Comparison of ENCODE assay signal across 9 mouse cellular contexts in the genomic region with DNA sequence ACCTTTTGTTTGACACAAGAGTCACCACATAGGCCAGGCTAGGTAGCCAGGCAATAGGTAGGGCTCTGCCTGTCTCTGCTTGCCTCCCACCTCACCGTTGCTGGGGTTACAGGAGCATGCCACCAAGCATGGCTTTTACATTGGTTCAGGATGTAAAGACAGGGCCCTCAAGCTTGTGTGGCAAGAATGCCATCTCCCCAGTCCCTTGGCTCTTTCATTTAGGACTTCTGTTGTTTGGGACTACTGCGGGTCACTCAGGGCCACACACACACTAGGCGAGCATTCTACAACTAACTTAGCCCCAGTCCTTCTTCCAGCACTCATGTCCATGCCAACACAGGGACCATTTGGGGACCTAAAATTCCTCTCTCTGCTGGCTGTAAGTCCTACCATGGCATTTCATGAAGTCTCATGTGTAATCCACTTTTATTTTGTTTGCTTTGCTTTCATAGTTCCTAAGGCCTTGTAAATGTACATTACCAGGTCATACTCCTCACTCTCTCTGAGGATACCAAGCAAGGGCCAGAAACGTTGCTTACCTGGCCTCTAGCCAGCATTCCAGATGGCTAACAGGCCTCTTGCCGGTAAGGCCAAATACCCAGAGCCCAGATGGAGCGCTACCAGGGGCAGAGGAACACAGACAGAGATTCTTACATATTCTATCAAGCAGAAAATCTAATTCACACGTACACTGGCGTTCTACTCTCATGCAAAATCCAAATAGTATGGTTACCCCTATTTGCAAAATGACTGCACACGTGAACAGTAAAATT. TPM values are rescaled to one million over a fixed set of nuclear protein-coding genes. Genes with fewer than 3 reads are reported as not detected.
DNase-seq lines count a peak whose midpoint lies in the region; ATAC-seq and TF ChIP-seq lines count a peak whose summit lies in the region.
"Had no signal": no experiment of that assay in that cellular context is flagged by ENCODE, and none has a peak within 500 bp of the region (broad histone marks: within the 10 kb centered on the region; RNA-seq: fewer than 3 reads in every experiment).

No protein-coding gene starts in this region.

- H3K4me2 ChIP-seq in midbrain, embryonic 15.5 days, result no peak overlapping the region
- no peak overlapping the region for H3K4me2 ChIP-seq in midbrain, embryonic 11.5 days
- H3K4me2 ChIP-seq in heart, embryonic 16.5 days (ENCODE audit: low read depth, low read length), result no peak overlapping the region
- no peak overlapping the region for H3K4me2 ChIP-seq in midbrain, postnatal 0 days (ENCODE audit: low read depth, low read length, poor library complexity, severe bottlenecking)
- H3K4me2 ChIP-seq: midbrain, embryonic 12.5 days had no signal

- H3K27ac ChIP-seq in midbrain, embryonic 15.5 days, result 0 out of 2 replicates have a peak overlapping the region, but pooled peaks have one; percentile 36
- no peak overlapping the region for H3K27ac ChIP-seq in midbrain, embryonic 11.5 days (ENCODE audit: low read depth, low read length)
- peak overlapping the region; percentile 50; the same call in 1 of the 2 replicates for H3K27ac ChIP-seq in cortical plate, adult 2 months (ENCODE audit: insufficient read depth, low read length)
- H3K27ac ChIP-seq in heart, embryonic 16.5 days (ENCODE audit: low read length), result 0 out of 2 replicates have a peak overlapping the region, but pooled peaks have one; percentile 11
- H3K27ac ChIP-seq in midbrain, postnatal 0 days (ENCODE audit: low read depth, low read length), result 0 out of 2 replicates have a peak overlapping the region, but pooled peaks have one; percentile 47
- H3K27ac ChIP-seq: midbrain, embryonic 12.5 days had no signal

- no peak for TF ChIP-seq POLR2A in cortical plate, adult 2 months (IDR thresholded peaks at IDR 0.05; ENCODE audit: extremely low read depth, insufficient read depth, low read length)

- H3K4me3 ChIP-seq in midbrain, embryonic 15.5 days, result no peak overlapping the region
- H3K4me3 ChIP-seq in midbrain, embryonic 11.5 days (ENCODE audit: low read depth, low read length), result no peak overlapping the region
- H3K4me3 ChIP-seq in cortical plate, adult 2 months (ENCODE audit: insufficient read depth, low read length), result no peak overlapping the region
- no peak overlapping the region for H3K4me3 ChIP-seq in heart, embryonic 16.5 days (ENCODE audit: low read length)
- no peak overlapping the region for H3K4me3 ChIP-seq in midbrain, postnatal 0 days (ENCODE audit: low read depth, low read length)
- H3K4me3 ChIP-seq: midbrain, embryonic 12.5 days had no signal

- H3K36me3 ChIP-seq in midbrain, embryonic 15.5 days (replicated peaks), result no peaks in the 10 kb centered on the region
- no peaks in the 10 kb centered on the region for H3K36me3 ChIP-seq in midbrain, embryonic 11.5 days (ENCODE audit: control insufficient read depth, insufficient read depth, low read length)
- H3K36me3 ChIP-seq in heart, embryonic 16.5 days (ENCODE audit: control insufficient read depth, insufficient read depth), result no peaks in the 10 kb centered on the region
- no peaks in the 10 kb centered on the region for H3K36me3 ChIP-seq in midbrain, postnatal 0 days (ENCODE audit: insufficient read depth, low read length)
- H3K36me3 ChIP-seq: midbrain, embryonic 12.5 days had no signal

- no peak for ATAC-seq in midbrain, embryonic 15.5 days (replicated peaks)
- no peak for ATAC-seq in midbrain, embryonic 11.5 days (ENCODE audit: low FRiP score)
- peak; percentile 2; the same call in 1 of the 2 replicates for ATAC-seq in heart, embryonic 16.5 days (replicated peaks; ENCODE audit: extremely low read depth, insufficient read depth, low FRiP score)
- no peak for ATAC-seq in midbrain, postnatal 0 days (ENCODE audit: low FRiP score)
- no peak for ATAC-seq in activated CD4-positive, CD25-positive, alpha-beta regulatory T cell, adult 4 months

- no peak for TF ChIP-seq CTCF in cortical plate, adult 2 months (IDR thresholded peaks at IDR 0.05; ENCODE audit: extremely low read depth, insufficient read depth, low read length)
- no peak for TF ChIP-seq CTCF in midbrain, postnatal 0 days (IDR thresholded peaks at IDR 0.05)

- H3K4me1 ChIP-seq in midbrain, embryonic 15.5 days, result peaks cover 42% of the 10 kb centered on the region
- H3K4me1 ChIP-seq in midbrain, embryonic 11.5 days (ENCODE audit: control insufficient read depth, insufficient read depth, low read length), result peaks cover 11% of the 10 kb centered on the region
- peaks cover 15% of the 10 kb centered on the region for H3K4me1 ChIP-seq in cortical plate, adult 2 months (ENCODE audit: control insufficient read depth, insufficient read depth, low read length)
- H3K4me1 ChIP-seq in heart, embryonic 16.5 days (ENCODE audit: control insufficient read depth, insufficient read depth, low read length), result peaks cover 41% of the 10 kb centered on the region
- peaks cover 17% of the 10 kb centered on the region for H3K4me1 ChIP-seq in midbrain, postnatal 0 days (ENCODE audit: insufficient read depth, low read length)

- no peaks in the 10 kb centered on the region for H3K27me3 ChIP-seq in midbrain, embryonic 15.5 days (replicated peaks)
- H3K27me3 ChIP-seq in midbrain, embryonic 11.5 days (ENCODE audit: control insufficient read depth, insufficient read depth, low read length), result no peaks in the 10 kb centered on the region
- no peaks in the 10 kb centered on the region for H3K27me3 ChIP-seq in heart, embryonic 16.5 days (ENCODE audit: control insufficient read depth, insufficient read depth, low read length)
- no peaks in the 10 kb centered on the region for H3K27me3 ChIP-seq in midbrain, postnatal 0 days (ENCODE audit: insufficient read depth, low read length)
- H3K27me3 ChIP-seq: midbrain, embryonic 12.5 days had no signal

- no peaks in the 10 kb centered on the region for H3K9me3 ChIP-seq in midbrain, embryonic 15.5 days
- no peaks in the 10 kb centered on the region for H3K9me3 ChIP-seq in midbrain, embryonic 11.5 days (ENCODE audit: control insufficient read depth, low read length)
- no peaks in the 10 kb centered on the region for H3K9me3 ChIP-seq in heart, embryonic 16.5 days (replicated peaks; ENCODE audit: control insufficient read depth, low read length)
- no peaks in the 10 kb centered on the region for H3K9me3 ChIP-seq in midbrain, postnatal 0 days (ENCODE audit: low read length)
- H3K9me3 ChIP-seq: midbrain, embryonic 12.5 days had no signal

- no peak overlapping the region for H3K9ac ChIP-seq in midbrain, embryonic 15.5 days
- H3K9ac ChIP-seq in midbrain, embryonic 11.5 days (ENCODE audit: low read length), result no peak overlapping the region
- H3K9ac ChIP-seq in heart, embryonic 16.5 days (ENCODE audit: low read length), result no peak overlapping the region
- H3K9ac ChIP-seq in midbrain, postnatal 0 days (replicated peaks; ENCODE audit: low read length, poor library complexity, severe bottlenecking), result no peak overlapping the region
- H3K9ac ChIP-seq: midbrain, embryonic 12.5 days had no signal

- WGBS in midbrain, embryonic 15.5 days, result 55% methylated on average over 9 of the region's 9 CpGs
- WGBS in midbrain, embryonic 11.5 days, result 78% methylated on average over 9 of the region's 9 CpGs
- 53% methylated on average over 9 of the region's 9 CpGs for WGBS in heart, embryonic 16.5 days
- 66% methylated on average over 9 of the region's 9 CpGs for WGBS in midbrain, postnatal 0 days

- no peak for DNase-seq in midbrain, embryonic 11.5 days (ENCODE audit: low spot score, missing footprints)
- DNase-seq in midbrain, postnatal 0 days (ENCODE audit: low spot score), result peak; percentile 85
- no peak for DNase-seq in left cerebral cortex, adult 18-20 months (ENCODE audit: low spot score in 2 of 2)
- DNase-seq in layer of hippocampus, adult 9-10 months (ENCODE audit: low spot score), result no peak

RNA-seq across cellular contexts. Expression of a gene that starts 52.2 kb away (rescaled TPM):
- 21.8 and 24.6 TPM in 2 replicates for polyA plus RNA-seq in midbrain, embryonic 15.5 days (2015; fragmentation: Nextera tagmentation; extraction: Ambion mirVana)
- polyA plus RNA-seq in midbrain, embryonic 11.5 days (2014; fragmentation: Nextera tagmentation; extraction: Ambion mirVana), result 19.6 and 22.4 TPM in 2 replicates
- polyA plus RNA-seq in cortical plate, adult 2 months (2012; rRNA removed), result 30.8 and 34.6 TPM in 2 replicates
- polyA plus RNA-seq in heart, embryonic 16.5 days (2015; fragmentation: Nextera tagmentation; extraction: Ambion mirVana), result 53.9 and 59.9 TPM in 2 replicates
- total RNA-seq in midbrain, postnatal 0 days (2014; rRNA removed), result 23.7 and 25.6 TPM in 2 replicates
- polyA plus RNA-seq in midbrain, postnatal 0 days (2015; fragmentation: Nextera tagmentation; extraction: Ambion mirVana), result 23.5 and 29.5 TPM in 2 replicates
- total RNA-seq in left cerebral cortex, adult 18-20 months (2021), result 10 to 100 TPM; 63.3 to 65.4 TPM
- polyA plus RNA-seq in activated CD4-positive, CD25-positive, alpha-beta regulatory T cell, adult 4 months (2017; shearing (Covaris generic)), result under 1 TPM in 1 of 2 experiments, not detected in 1; 0.41 TPM

Comparison
In these comparisons a context has a peak if more than half of its experiments do, and no peak if none do; other contexts are left out.
1. RNA of a gene that starts 52.2 kb away (polyA plus RNA-seq): 53.9 to 59.9 TPM in heart, embryonic 16.5 days, 30.8 to 34.6 TPM in cortical plate, adult 2 months, 23.5 to 29.5 TPM in midbrain, postnatal 0 days, 21.8 to 24.6 TPM in midbrain, embryonic 15.5 days and 19.6 to 22.4 TPM in midbrain, embryonic 11.5 days; 0.41 TPM in activated CD4-positive, CD25-positive, alpha-beta regulatory T cell, adult 4 months; every median in the first group is over 10 times any median in the second.